Mouse (Mus musculus): ENCODE data around the gene Fam19a1.

- TF ChIP-seq CTCF (IDR thresholded peaks at IDR 0.05; ENCODE audit: low read depth) = no peak
- no peak for TF ChIP-seq EP300 (IDR thresholded peaks at IDR 0.05; ENCODE audit: low read depth)
Observed at GRCm38 (mm10) chr6:96435545-96435944, 322.6 kb downstream of the Fam19a1 start.
